Mouse (Mus musculus): ENCODE results near the gene Ube3b.

DNA sequence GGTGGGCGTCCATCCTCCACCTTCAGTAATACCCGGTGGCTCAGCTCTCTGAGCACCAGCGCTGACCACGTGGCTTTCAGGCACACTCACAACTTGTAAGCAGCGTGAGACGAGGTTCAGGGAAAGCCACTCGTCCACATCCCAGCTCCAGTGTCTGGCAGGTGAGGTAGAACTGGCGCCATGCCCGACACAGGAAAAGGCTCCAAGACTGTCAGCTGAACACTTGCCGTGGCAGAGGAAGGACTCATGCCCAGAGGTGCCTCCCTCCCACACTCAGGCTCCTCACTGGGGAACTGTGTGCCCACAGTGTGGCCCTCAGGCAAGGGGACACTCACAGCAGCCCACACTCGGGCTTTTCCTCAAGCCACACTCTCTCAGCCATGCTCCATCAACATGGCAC, 7.2 kb upstream of the Ube3b start:
- no peak for TF ChIP-seq CTCF (IDR thresholded peaks at IDR 0.05; ENCODE audit: low read depth)
- TF ChIP-seq EP300 (optimal IDR thresholded peaks at IDR 0.05) = no peak

Data from stomach, postnatal 0 days (tissue).